10 mouse cellular contexts compared by ENCODE assay signal in the genomic region with DNA sequence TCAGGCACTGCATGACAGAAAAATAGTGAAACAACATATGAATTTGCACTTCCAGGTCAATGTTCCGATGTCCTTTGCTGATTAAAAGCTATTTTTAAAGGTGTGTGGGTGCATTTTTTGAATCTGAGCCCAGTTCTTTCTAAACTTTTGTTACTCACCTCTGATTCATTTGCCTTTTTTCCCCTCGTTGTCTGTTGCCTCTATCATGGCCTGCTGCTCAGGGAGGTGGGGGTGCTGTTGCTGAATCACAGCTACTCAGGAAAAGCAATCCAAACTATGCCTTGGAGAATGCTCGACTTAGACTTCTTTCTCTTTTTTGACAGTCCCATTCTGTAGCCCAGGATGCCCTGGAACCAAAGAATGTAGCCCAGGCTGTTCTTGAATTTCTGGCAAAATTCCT. TPM values are rescaled to one million over a fixed set of nuclear protein-coding genes. Genes with fewer than 3 reads are reported as not detected.
DNase-seq lines count a peak whose midpoint lies in the region; ATAC-seq and TF ChIP-seq lines count a peak whose summit lies in the region.
"Had no signal": no experiment of that assay in that cellular context is flagged by ENCODE, and none has a peak within 500 bp of the region (broad histone marks: within the 10 kb centered on the region; RNA-seq: fewer than 3 reads in every experiment).

No protein-coding gene starts in this region.

- H3K27ac ChIP-seq in gastrocnemius, adult 2 months: peak overlapping the region; percentile 96
- peak overlapping the region; percentile 95 for H3K27ac ChIP-seq in kidney, embryonic 16.5 days (ENCODE audit: low read length)
- no peak overlapping the region; the same call in 1 of the 2 replicates for H3K27ac ChIP-seq in kidney, adult 2 months (ENCODE audit: insufficient read depth, low read depth, low read length)
- H3K27ac ChIP-seq in limb, embryonic 15.5 days: 0 out of 2 replicates have a peak overlapping the region, but pooled peaks have one; percentile 30

- 0 out of 2 replicates have a peak overlapping the region, but pooled peaks have one; percentile 78 for H3K4me2 ChIP-seq in kidney, embryonic 16.5 days (replicated peaks; ENCODE audit: low read depth, low read length)
- H3K4me2 ChIP-seq in limb, embryonic 15.5 days: no peak overlapping the region

- no peaks in the 10 kb centered on the region for H3K27me3 ChIP-seq in kidney, embryonic 16.5 days (ENCODE audit: insufficient read depth, low read length)
- no peaks in the 10 kb centered on the region for H3K27me3 ChIP-seq in kidney, adult 2 months (replicated peaks; ENCODE audit: control insufficient read depth, insufficient read depth, low read length)
- no peaks in the 10 kb centered on the region for H3K27me3 ChIP-seq in limb, embryonic 15.5 days
- H3K27me3 ChIP-seq: embryonic facial prominence, embryonic 13.5 days had no signal

- no peak for TF ChIP-seq POLR2A in kidney, adult 2 months (IDR thresholded peaks at IDR 0.05; ENCODE audit: low read depth, low read length)

- peaks cover 14% of the 10 kb centered on the region; the same call in 1 of the 2 replicates for H3K4me1 ChIP-seq in kidney, embryonic 16.5 days (ENCODE audit: insufficient read depth, low read length)
- H3K4me1 ChIP-seq in kidney, adult 2 months (ENCODE audit: control insufficient read depth, insufficient read depth, low read length): peaks cover 4% of the 10 kb centered on the region; the same call in 1 of the 2 replicates
- peaks cover 16% of the 10 kb centered on the region for H3K4me1 ChIP-seq in limb, embryonic 15.5 days

- no peak for ATAC-seq in kidney, embryonic 16.5 days (ENCODE audit: low FRiP score, low TSS enrichment)
- ATAC-seq in limb, embryonic 15.5 days (ENCODE audit: insufficient number of reproducible peaks, low FRiP score, low TSS enrichment, low read depth): no peak

- H3K9ac ChIP-seq in kidney, embryonic 16.5 days (replicated peaks; ENCODE audit: low read length): no peak overlapping the region
- no peak overlapping the region for H3K9ac ChIP-seq in limb, embryonic 15.5 days
- H3K9ac ChIP-seq: embryonic facial prominence, embryonic 13.5 days had no signal

- H3K36me3 ChIP-seq in kidney, embryonic 16.5 days (ENCODE audit: insufficient read depth, low read length): 0 out of 2 replicates have a peak, but pooled peaks cover under 1% of the 10 kb centered on the region
- no peaks in the 10 kb centered on the region for H3K36me3 ChIP-seq in kidney, adult 2 months (ENCODE audit: control insufficient read depth, insufficient read depth, low read length)
- H3K36me3 ChIP-seq in limb, embryonic 15.5 days: no peaks in the 10 kb centered on the region; the same call in 1 of the 2 replicates
- H3K36me3 ChIP-seq: embryonic facial prominence, embryonic 13.5 days had no signal

- H3K4me3 ChIP-seq in gastrocnemius, adult 2 months: no peak overlapping the region
- no peak overlapping the region for H3K4me3 ChIP-seq in kidney, embryonic 16.5 days (ENCODE audit: low read length)
- no peak overlapping the region for H3K4me3 ChIP-seq in kidney, adult 2 months (ENCODE audit: insufficient read depth, low read depth, low read length)
- no peak overlapping the region for H3K4me3 ChIP-seq in limb, embryonic 15.5 days

- intact Hi-C loops in gastrocnemius, adult 2 months (cut with DNase I): loop anchor here (5.0 kb wide), 1 partner anchor 58 kb away; no protein-coding TSS in a partner anchor

- no peak for TF ChIP-seq CTCF in gastrocnemius, adult 2 months (IDR thresholded peaks at IDR 0.05)
- no peak for TF ChIP-seq CTCF in kidney, adult 2 months (conservative IDR thresholded peaks at IDR 0.05; ENCODE audit: insufficient read depth, insufficient read length, low read depth, low read length)

- DNase-seq in gastrocnemius, adult 2 months: no peak
- no peak for DNase-seq in gastrocnemius, postnatal 10 days
- DNase-seq in kidney, adult 2 months: no peak
- DNase-seq in Muller cell, postnatal 12 days (ENCODE audit: inconsistent ontology term): peak; percentile 80
- no peak for DNase-seq in frontal cortex, postnatal 25 days (ENCODE audit: low spot score in 2 of 2)
- no peak for DNase-seq in layer of hippocampus, adult 18-20 months (ENCODE audit: low spot score in 2 of 2)
- DNase-seq: right cerebral cortex, postnatal 25 days had no signal

- peaks cover 6% of the 10 kb centered on the region; the same call in 1 of the 2 replicates for H3K9me3 ChIP-seq in kidney, embryonic 16.5 days (ENCODE audit: low read length)
- no peaks in the 10 kb centered on the region for H3K9me3 ChIP-seq in limb, embryonic 15.5 days
- H3K9me3 ChIP-seq: embryonic facial prominence, embryonic 13.5 days had no signal

- 36% methylated on average over 3 of the region's 3 CpGs for WGBS in kidney, embryonic 16.5 days
- WGBS in kidney, adult 2 months: 34% methylated on average over 3 of the region's 3 CpGs
- 37% methylated on average over 3 of the region's 3 CpGs for WGBS in limb, embryonic 15.5 days

RNA-seq across cellular contexts. Expression of a gene that starts 1.3 kb away (rescaled TPM):
- 10 to 100 TPM; 25.5 to 42.7 TPM for total RNA-seq in gastrocnemius, adult 2 months (2021)
- total RNA-seq in gastrocnemius, postnatal 10 days (2021): 10 to 100 TPM; 40.7 to 41.6 TPM
- polyA plus RNA-seq in kidney, embryonic 16.5 days (2015; fragmentation: Nextera tagmentation; extraction: Ambion mirVana): 4.6 and 5.9 TPM in 2 replicates
- polyA plus RNA-seq in kidney, adult 2 months (2012; rRNA removed): 26.8 and 33.9 TPM in 2 replicates
- 9.9 and 13.6 TPM in 2 replicates for polyA plus RNA-seq in limb, embryonic 15.5 days (2015; fragmentation: Nextera tagmentation; extraction: Ambion mirVana)
- 10 to 100 TPM; 23.7 to 27.3 TPM for total RNA-seq in layer of hippocampus, adult 18-20 months (2021)
